Mouse (Mus musculus): ENCODE data around the gene Gm5724.

Gene Gm5724

GRCm38 (mm10) chr6:141773710-141774109 is at the start of gene Gm5724:
Gm5724 (minus strand) TSS chr6:141773810.
- DNase-seq (ENCODE audit: low read depth): no peak

GRCm38 (mm10) chr6:141797837-141798236 is 24.2 kb upstream of the Gm5724 start:
- no peak for DNase-seq (ENCODE audit: low read depth)

- DNase-seq (ENCODE audit: low read depth): no peak
These were observed 866 bp upstream of the Gm5724 start for GRCm38 (mm10) chr6:141774476-141774875.

GRCm38 (mm10) chr6:141691246-141691645 is 82.4 kb downstream of the Gm5724 start:
- DNase-seq (ENCODE audit: low read depth): no peak

GRCm38 (mm10) chr6:141687008-141687407 is 86.6 kb downstream of the Gm5724 start:
- no peak for DNase-seq (ENCODE audit: low read depth)
